Mouse (Mus musculus) liver, embryonic 14.5 days (tissue): ENCODE results near the gene Brms1. TPM values are rescaled to one million over a fixed set of nuclear protein-coding genes. Genes with fewer than 3 reads are reported as not detected.

ENCODE experiments used
- ATAC-seq: fragments of 200-750 bp; cut with Nextera tagmentation; 2 replicates; pipeline ENCODE4 v1.8.0; 2017; ENCODE audit warnings: moderate number of reproducible peaks, mild to moderate bottlenecking, moderate library complexity; ENCODE audit not compliant: insufficient read depth
- DNase-seq, 3 experiments: peaks; one replicate each; pipeline ENCODE4 v3.0.0-alpha.2; 2012 to 2013; ENCODE audit warnings: low read depth in 3 of 3, low spot score in 3 of 3
- H3K27ac ChIP-seq: fragments of 300-500 bp; sonication (generic); 2 replicates; pipeline ENCODE4 v1.5.1; 2014; ENCODE audit warnings: moderate library complexity, mild to moderate bottlenecking, control low read depth, inconsistent platforms
- H3K27me3 ChIP-seq: fragments of 300-500 bp; sonication (generic); 2 replicates; pipeline ENCODE4 v1.6.1; 2014; ENCODE audit warnings: mild to moderate bottlenecking, low read length, moderate library complexity; ENCODE audit not compliant: control insufficient read depth, insufficient read depth
- H3K36me3 ChIP-seq: fragments of 300-500 bp; sonication (generic); replicated peaks from 2 replicates; pipeline ENCODE4 v1.6.1; 2014; ENCODE audit warnings: low read depth; ENCODE audit not compliant: control insufficient read depth, insufficient read depth
- H3K4me1 ChIP-seq, 2 experiments: fragments of 200-500 bp in 1 of 2; fragments of 300-500 bp in 1 of 2; sonication (generic) in 1 of 2; replicated peaks; 2 replicates each; pipeline ENCODE4 v1.6.1; 2012 to 2014; ENCODE audit warnings: antibody characterized with exemption in 1 of 2, inconsistent platforms in 1 of 2, low read length in 1 of 2; ENCODE audit not compliant: control insufficient read depth in 2 of 2, insufficient read depth in 2 of 2
- H3K4me2 ChIP-seq: fragments of 300-500 bp; sonication (generic); 2 replicates; pipeline ENCODE4 v1.6.1; 2014; ENCODE audit warnings: low read depth, mild to moderate bottlenecking, control low read depth, moderate library complexity
- H3K4me3 ChIP-seq, 2 experiments: fragments of 200-500 bp in 1 of 2; fragments of 300-500 bp in 1 of 2; sonication (generic) in 1 of 2; 2 replicates each; pipeline ENCODE4 v1.5.1; 2012 to 2014; ENCODE audit warnings: low read depth in 2 of 2, low read length in 2 of 2, mild to moderate bottlenecking in 2 of 2, control low read depth in 1 of 2, inconsistent platforms in 1 of 2, moderate library complexity in 1 of 2; ENCODE audit not compliant: insufficient read depth in 1 of 2
- H3K9ac ChIP-seq: fragments of 300-500 bp; sonication (generic); replicated peaks from 2 replicates; pipeline ENCODE4 v1.6.1; 2014; ENCODE audit warnings: mild to moderate bottlenecking, control low read depth, moderate library complexity
- H3K9me3 ChIP-seq: fragments of 300-500 bp; sonication (generic); 2 replicates; pipeline ENCODE4 v1.6.1; 2016; ENCODE audit warnings: low read length, mixed read lengths; ENCODE audit not compliant: control insufficient read depth
- CTCF ChIP-seq: IDR thresholded peaks from 2 replicates; pipeline ENCODE4 v1.5.1; 2016; ENCODE audit warnings: antibody characterized with exemption, low read depth, control low read depth
- EP300 ChIP-seq: IDR thresholded peaks from 2 replicates; pipeline ENCODE4 v1.6.1; 2016; ENCODE audit warnings: antibody characterized with exemption, low read depth
- whole genome bisulfite sequencing: fragments of 180-500 bp; shearing (Covaris S2); extraction: QIAGEN DNeasy Blood & Tissue Kit; methylation state at CpG from one replicate; pipeline ENCODE4 v1.1.7; 2014; ENCODE audit not compliant: insufficient replicate concordance; 5-methylcytosine and 5-hydroxymethylcytosine counted together
- polyA plus RNA-seq, 2 experiments: library from polyadenylated mRNA; depleted of rRNA in 1 of 2; stranded (reverse) in 1 of 2; unstranded in 1 of 2; fragments of >200 nt; fragmentation: Nextera tagmentation in 1 of 2; extraction: Ambion mirVana in 1 of 2; gene quantifications; 2 replicates each; pipeline versions ENCODE4 v1.2.1 to v1.2.3; 2012 to 2014

Brms1 gene
- polyA plus RNA-seq, 2 experiments = 19.9 to 26.4 TPM

- peaks cover 13% of the 10 kb centered on the region for H3K27me3 ChIP-seq
- no peak overlapping the region for H3K9ac ChIP-seq
- TF ChIP-seq EP300 (no peak), CTCF (peak; percentile 75)
- peak overlapping the region; percentile 55 to 60 for H3K4me3 ChIP-seq
- H3K4me2 ChIP-seq = peak overlapping the region; percentile 77
- H3K36me3 ChIP-seq = no peaks in the 10 kb centered on the region
- H3K27ac ChIP-seq = no peak overlapping the region
- DNase-seq (peak in 1 of 3 experiments; percentile 47), ATAC-seq (0 out of 2 replicates have a peak, but pooled peaks have one; percentile 34)
- H3K9me3 ChIP-seq = no peaks in the 10 kb centered on the region
- H3K4me1 ChIP-seq = peaks cover 16 to 22% of the 10 kb centered on the region in 2 experiments
- 1% methylated on average over 15 of the region's 15 CpGs for WGBS
Observed at GRCm38 (mm10) chr19:5073028-5073427, 31.9 kb downstream of the Brms1 start.

GRCm38 (mm10) chr19:5073518-5073917 lies 32.4 kb downstream of the Brms1 start:
- ATAC-seq = no peak
- DNase-seq = no peak
- H3K9me3 ChIP-seq = no peaks in the 10 kb centered on the region
- no peak overlapping the region for H3K4me2 ChIP-seq
- H3K4me3 ChIP-seq = no peak overlapping the region
- no peak for TF ChIP-seq CTCF
- TF ChIP-seq EP300 = no peak
- 29% methylated on average over 5 of the region's 5 CpGs for WGBS
- H3K27me3 ChIP-seq = peaks cover 8% of the 10 kb centered on the region
- peaks cover 15 to 19% of the 10 kb centered on the region in 2 experiments; a peak in 3 of 4 replicates for H3K4me1 ChIP-seq
- no peaks in the 10 kb centered on the region for H3K36me3 ChIP-seq
- no peak overlapping the region for H3K9ac ChIP-seq
- no peak overlapping the region for H3K27ac ChIP-seq

- Histone ChIP-seq H3K4me3 (no peak overlapping the region), H3K9ac (no peak overlapping the region), H3K4me1 (no peaks in the 10 kb centered on the region), H3K27me3 (peaks cover 44% of the 10 kb centered on the region), H3K27ac (no peak overlapping the region), H3K9me3 (no peaks in the 10 kb centered on the region), H3K4me2 (no peak overlapping the region), H3K36me3 (no peaks in the 10 kb centered on the region)
- DNase-seq = no peak
- ATAC-seq = no peak
- no peak for TF ChIP-seq CTCF
- TF ChIP-seq EP300 = no peak
- 67% methylated on average over 1 of the region's 1 CpGs for WGBS
Observed at GRCm38 (mm10) chr19:5079279-5079678, 38.1 kb downstream of the Brms1 start.

- no peak overlapping the region for H3K9ac ChIP-seq
- no peaks in the 10 kb centered on the region for H3K4me1 ChIP-seq
- DNase-seq (no peak), ATAC-seq (no peak)
- no peak overlapping the region for H3K4me3 ChIP-seq
- no peaks in the 10 kb centered on the region for H3K36me3 ChIP-seq
- peaks cover 66% of the 10 kb centered on the region for H3K27me3 ChIP-seq
- H3K27ac ChIP-seq = no peak overlapping the region
- 50% methylated on average over 16 of the region's 18 CpGs for WGBS
- H3K9me3 ChIP-seq = no peaks in the 10 kb centered on the region
- TF ChIP-seq EP300 = no peak
- TF ChIP-seq CTCF = no peak
- H3K4me2 ChIP-seq = no peak overlapping the region
Observed at GRCm38 (mm10) chr19:5082005-5082404, 40.9 kb downstream of the Brms1 start.

- no peak for DNase-seq
- Histone ChIP-seq H3K27me3 (peaks cover 66% of the 10 kb centered on the region), H3K4me2 (no peak overlapping the region), H3K9me3 (no peaks in the 10 kb centered on the region), H3K27ac (no peak overlapping the region), H3K4me1 (peaks cover 5% of the 10 kb centered on the region in 2 experiments; a peak in 3 of 4 replicates), H3K36me3 (no peaks in the 10 kb centered on the region), H3K4me3 (no peak overlapping the region), H3K9ac (no peak overlapping the region)
- TF ChIP-seq EP300 = no peak
- no peak for TF ChIP-seq CTCF
- WGBS = 53% methylated on average over 24 of the region's 24 CpGs
- no peak for ATAC-seq
Observed at GRCm38 (mm10) chr19:5082596-5082995, 41.4 kb downstream of the Brms1 start.
